Mouse (Mus musculus) bone marrow, adult 2 months (tissue): ENCODE measurements around the gene Srsf4. TPM values are rescaled to one million over a fixed set of nuclear protein-coding genes. Genes with fewer than 3 reads are reported as not detected.
A peak's percentile ranks its signal among the peaks of the same experiment; 100 is the strongest.

Experiments
- H3K27ac ChIP-seq: fragments of 200-500 bp; 2 replicates; pipeline ENCODE4 v1.5.1; 2012; ENCODE audit warnings: low read depth, mild to moderate bottlenecking, control low read depth, inconsistent platforms, low read length; ENCODE audit not compliant: control insufficient read depth, poor library complexity, insufficient read depth
- H3K4me1 ChIP-seq: fragments of 200-500 bp; 2 replicates; pipeline ENCODE4 v1.6.1; 2011; ENCODE audit warnings: low read length; ENCODE audit not compliant: control insufficient read depth, insufficient read depth
- H3K4me3 ChIP-seq: fragments of 200-500 bp; replicated peaks from 2 replicates; pipeline ENCODE3; 2011; ENCODE audit warnings: mild to moderate bottlenecking, low read depth, low read length, control low read depth; ENCODE audit not compliant: control insufficient read depth
- CTCF ChIP-seq: fragments of 200-500 bp; IDR thresholded peaks from 2 replicates; pipeline ENCODE4 v1.5.1; 2011; ENCODE audit warnings: low read length, control low read depth; ENCODE audit not compliant: control insufficient read depth, insufficient read depth
- POLR2A ChIP-seq: fragments of 200-500 bp; IDR thresholded peaks from 2 replicates; pipeline ENCODE4 v1.6.1; 2011; ENCODE audit warnings: low read depth, mild to moderate bottlenecking, control low read depth, low read length, borderline replicate concordance; ENCODE audit not compliant: control insufficient read depth
- WGBS: fragments of 180-500 bp; shearing (Covaris S2); methylation state at CpG from one replicate; pipeline ENCODE4 v1.1.7; 2018; 5-methylcytosine and 5-hydroxymethylcytosine counted together
- polyA plus RNA-seq: library from polyadenylated mRNA; stranded (reverse); fragments of >200 nt; gene quantifications from 2 replicates; pipeline ENCODE4 v1.2.4, GENCODE M21; 2011; ENCODE audit warnings: low replicate concordance; ENCODE audit not compliant: missing spikeins, insufficient read depth, insufficient read length

Gene Srsf4
- polyA plus RNA-seq, result 66.4 and 72.5 TPM in 2 replicates

DNA sequence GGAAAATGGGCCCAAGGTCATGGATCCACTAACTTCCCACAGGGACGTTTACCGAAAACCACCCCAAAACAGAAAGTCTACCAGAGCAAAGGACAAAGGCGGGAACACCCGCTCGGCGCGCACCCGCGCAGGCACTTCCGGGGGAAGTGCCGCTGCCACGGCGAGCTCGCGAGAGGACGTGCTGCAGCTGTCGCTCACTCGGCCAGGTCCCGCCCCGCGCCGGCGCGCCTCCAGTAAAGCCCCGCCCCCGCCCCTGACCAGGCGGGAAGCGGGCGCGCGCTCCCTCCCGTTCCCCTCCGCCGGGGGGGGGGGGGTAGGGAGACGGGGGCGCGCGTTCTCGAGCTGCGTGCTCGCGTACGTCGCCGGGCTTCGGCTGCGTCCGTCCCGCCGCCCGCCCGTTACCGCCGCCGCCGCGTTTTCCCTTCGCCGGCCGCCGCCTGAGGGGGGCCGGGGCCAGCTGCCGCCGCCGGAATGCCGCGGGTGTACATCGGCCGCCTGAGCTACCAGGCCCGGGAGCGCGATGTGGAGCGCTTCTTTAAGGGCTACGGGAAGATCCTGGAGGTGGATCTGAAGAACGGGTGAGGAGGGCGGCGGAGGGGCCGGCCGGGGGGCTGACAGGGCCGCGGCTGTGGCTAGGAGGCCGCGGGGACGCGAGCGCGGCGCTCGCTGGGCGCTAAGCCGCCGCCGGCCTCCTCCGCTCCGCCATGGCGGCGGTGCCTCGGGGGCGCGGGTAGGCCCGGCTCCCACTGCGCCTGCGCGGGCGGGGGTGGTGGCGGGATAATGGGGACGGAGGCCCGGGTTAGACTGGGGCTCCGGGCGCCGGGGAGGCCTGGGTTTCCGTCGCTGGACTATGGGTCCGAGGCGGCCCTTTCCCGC lies at the start of gene Srsf4:
Gene Srsf4 (plus strand): TSS at position 325 of the 876 bp plus-strand sequence.
- no peaks in the 10 kb centered on the region; the same call in 1 of the 2 replicates for H3K4me1 ChIP-seq

DNA sequence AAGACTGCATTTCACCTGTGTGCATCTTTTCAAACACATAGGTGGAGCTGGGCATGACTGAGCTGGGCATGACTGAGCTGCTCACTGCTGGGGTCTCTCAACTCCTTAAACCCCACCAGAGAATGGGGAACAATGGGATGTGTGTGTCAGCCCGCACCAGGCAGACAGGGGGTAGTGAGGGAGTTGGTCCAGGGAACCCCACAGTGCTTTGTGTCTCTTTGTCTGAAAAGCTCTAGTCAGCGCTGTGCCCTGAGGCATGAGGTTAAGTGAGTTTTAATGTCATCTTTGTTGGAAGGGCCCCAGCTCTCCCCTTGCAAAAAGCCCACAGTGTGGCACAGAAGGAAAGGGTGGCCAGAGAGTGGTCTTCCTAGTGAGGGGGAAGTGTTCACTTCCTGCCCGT lies 48.5 kb upstream of the Srsf4 start:
- 51% methylated on average over 3 of the region's 3 CpGs for WGBS
- TF ChIP-seq POLR2A (no peak), CTCF (no peak)
- no peaks in the 10 kb centered on the region for H3K4me1 ChIP-seq
- H3K27ac ChIP-seq, result no peak overlapping the region
- no peak overlapping the region for H3K4me3 ChIP-seq

More for the DNA sequence above, at the start of gene Srsf4:
- TF ChIP-seq POLR2A (peak; percentile 87; the same call in 1 of the 2 replicates), CTCF (no peak)
- WGBS, result 2% methylated on average over 107 of the region's 116 CpGs
- peak within 1 kb of the TSS; percentile 96 for H3K27ac ChIP-seq
- peak within 1 kb of the TSS; percentile 84 for H3K4me3 ChIP-seq

DNA sequence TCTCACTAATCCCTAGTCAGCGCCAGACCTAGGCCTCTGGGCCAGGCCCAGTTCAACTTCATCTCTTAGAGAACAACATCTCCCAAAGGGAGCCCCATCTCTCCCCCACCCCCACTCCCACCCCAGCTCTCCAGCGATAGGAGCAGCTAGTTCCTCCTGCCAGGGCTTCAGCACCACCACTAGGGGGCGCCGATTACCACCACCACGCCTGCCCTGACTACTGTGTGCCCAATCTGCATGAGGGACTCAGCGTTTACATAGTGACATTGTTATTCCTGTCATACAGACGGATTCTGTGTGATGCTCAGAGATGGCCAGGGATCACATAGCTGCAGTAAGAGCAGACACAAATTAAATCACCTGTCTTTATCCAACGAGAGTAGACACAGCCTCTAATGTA lies 47.6 kb upstream of the Srsf4 start:
- H3K4me1 ChIP-seq, result no peaks in the 10 kb centered on the region
- H3K27ac ChIP-seq, result no peak overlapping the region
- H3K4me3 ChIP-seq, result no peak overlapping the region
- WGBS, result 26% methylated on average over 8 of the region's 8 CpGs
- TF ChIP-seq CTCF (peak; percentile 81), POLR2A (no peak)

DNA sequence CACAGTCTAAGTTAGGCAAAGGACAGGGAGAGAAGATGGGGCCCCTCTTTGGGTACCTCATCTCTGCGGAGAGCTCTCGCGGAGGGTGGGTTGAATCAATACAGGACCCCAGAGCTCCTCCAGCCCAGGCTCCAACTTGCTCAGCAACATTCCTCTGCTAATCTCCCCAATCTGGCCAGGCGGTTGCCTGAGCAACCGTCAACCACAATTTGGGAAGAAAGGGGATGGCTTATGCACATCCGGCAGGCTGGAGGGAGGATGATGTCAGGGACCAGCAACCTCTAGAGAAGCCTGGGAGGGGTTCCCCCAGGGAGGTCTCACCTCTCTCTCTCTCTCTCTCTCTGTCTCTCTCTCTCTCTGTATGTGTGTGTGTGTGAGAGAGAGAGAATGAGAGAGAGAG lies 46.5 kb upstream of the Srsf4 start:
- no peaks in the 10 kb centered on the region for H3K4me1 ChIP-seq
- 69% methylated on average over 6 of the region's 6 CpGs for WGBS
- TF ChIP-seq POLR2A (no peak), CTCF (no peak)
- no peak overlapping the region for H3K4me3 ChIP-seq
- H3K27ac ChIP-seq, result no peak overlapping the region

DNA sequence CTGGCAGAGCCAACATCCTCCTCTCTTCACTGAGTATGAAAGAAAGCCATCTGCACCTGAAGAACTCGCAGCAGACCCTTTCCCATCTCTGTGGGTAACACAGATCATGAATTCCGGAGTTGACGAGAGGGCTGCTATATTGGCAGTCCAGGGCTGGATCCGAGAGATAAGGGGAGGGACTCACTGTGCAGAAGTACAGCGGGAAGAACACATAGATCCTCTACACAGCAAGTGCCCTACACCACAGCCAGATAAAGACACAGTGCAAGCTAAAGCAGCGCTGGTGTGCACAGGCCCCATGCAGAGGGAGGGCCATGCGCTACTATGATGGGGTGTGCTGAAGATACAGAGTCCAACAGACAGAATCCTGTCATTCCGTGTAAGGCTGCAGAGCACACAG lies 44.3 kb upstream of the Srsf4 start:
- Histone ChIP-seq H3K27ac (no peak overlapping the region), H3K4me3 (no peak overlapping the region), H3K4me1 (no peaks in the 10 kb centered on the region)
- TF ChIP-seq POLR2A, result no peak
- WGBS, result 74% methylated on average over 8 of the region's 8 CpGs

DNA sequence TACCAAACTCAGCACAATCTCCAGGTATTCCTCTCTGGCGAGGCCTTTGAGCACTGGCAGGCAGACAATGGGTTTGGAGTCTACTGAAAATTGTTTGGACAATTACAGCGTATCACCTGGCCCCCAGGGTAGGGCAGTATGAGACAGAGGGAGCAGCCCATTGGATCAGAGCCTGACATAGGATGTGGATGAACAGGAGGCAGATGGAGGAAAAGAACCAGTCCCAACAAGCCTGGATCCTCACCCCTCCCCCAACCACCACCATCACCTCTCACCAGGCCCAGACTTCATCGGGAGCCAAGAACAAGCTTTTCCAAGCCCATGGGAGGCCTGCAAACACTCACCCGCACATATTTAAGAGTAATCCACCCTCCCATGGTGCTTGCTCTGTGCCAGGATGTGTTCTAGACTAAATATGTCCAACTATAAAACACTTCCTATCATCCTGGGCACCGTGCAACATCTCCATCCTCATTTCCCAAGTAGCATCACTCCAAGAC lies 41.8 kb upstream of the Srsf4 start:
- no peak for TF ChIP-seq POLR2A
- TF ChIP-seq CTCF, result no peak
- H3K4me1 ChIP-seq, result peaks cover 1% of the 10 kb centered on the region; the same call in 1 of the 2 replicates
- H3K4me3 ChIP-seq, result no peak overlapping the region
- WGBS, result 78% methylated on average over 5 of the region's 5 CpGs
- no peak overlapping the region for H3K27ac ChIP-seq

DNA sequence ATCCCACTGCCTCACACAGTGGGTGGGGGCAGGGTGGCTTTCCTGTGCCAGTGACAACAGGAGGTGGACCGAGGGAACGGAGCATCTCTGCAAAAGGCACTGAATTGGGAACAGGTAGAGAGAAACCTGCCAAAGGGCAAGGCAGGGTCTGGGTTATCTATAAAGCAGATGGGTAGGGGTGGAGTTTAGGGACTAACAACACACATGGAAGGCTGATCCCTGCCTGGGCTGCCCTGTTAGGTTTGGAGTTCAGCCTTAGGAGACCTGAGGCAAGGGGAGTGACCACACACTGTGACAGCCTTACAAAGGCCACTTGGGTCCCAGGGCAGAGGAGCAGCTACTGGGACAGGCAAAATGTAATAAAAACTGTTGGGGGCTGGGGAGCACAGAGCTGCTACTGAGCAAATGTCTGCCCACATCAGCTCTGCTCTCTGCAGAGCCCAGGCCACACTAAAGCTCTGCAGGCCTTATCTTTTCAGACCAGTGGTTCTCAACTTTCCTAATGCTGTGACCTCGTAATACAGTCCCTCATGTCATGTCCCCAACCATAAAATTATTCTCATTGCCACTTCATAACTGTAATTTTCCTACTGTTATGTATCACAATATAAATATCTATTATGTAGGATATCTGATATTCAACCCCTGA lies 40.5 kb upstream of the Srsf4 start:
- 74% methylated on average over 3 of the region's 3 CpGs for WGBS
- Histone ChIP-seq H3K4me3 (no peak overlapping the region), H3K27ac (no peak overlapping the region), H3K4me1 (peaks cover 4% of the 10 kb centered on the region; the same call in 1 of the 2 replicates)
- TF ChIP-seq POLR2A (no peak), CTCF (no peak)

DNA sequence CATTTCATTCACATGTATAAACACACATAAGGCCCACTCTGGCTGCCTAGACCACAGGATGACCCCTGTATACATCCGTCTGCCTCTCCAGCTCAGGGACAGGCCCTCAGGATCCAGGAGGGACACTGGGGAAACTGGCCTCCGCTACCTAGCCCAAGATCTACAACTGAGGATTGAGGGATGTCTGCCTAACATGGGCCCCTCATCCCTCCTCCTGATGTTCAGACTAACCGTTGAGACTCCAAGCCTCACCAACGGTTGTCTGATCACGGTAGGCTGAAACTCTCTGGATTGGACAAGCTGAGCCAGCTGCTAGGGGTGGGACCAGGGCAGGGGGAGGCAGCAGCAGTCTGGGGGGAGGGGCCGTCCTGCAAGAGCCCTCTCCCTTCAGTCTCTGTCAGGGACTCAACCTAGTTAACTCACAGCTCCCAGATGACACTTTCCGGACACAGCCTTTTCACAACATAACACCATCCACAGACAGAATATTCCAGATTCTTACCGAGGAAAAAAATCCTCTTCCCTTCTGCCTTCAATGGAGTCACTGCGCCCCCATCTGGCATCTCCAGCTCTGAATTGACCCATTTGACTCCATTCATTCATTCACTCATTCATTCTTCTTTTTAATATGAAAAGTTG lies 39.3 kb upstream of the Srsf4 start:
- Histone ChIP-seq H3K27ac (no peak overlapping the region), H3K4me1 (peaks cover 6% of the 10 kb centered on the region), H3K4me3 (no peak overlapping the region)
- WGBS, result 63% methylated on average over 9 of the region's 9 CpGs
- TF ChIP-seq CTCF, result no peak
- TF ChIP-seq POLR2A, result no peak
